Mouse (Mus musculus): ENCODE data around the gene Zdhhc3.

The Zdhhc3 gene

GRCm38 (mm10) chr9:123112805-123113521, at the start of gene Zdhhc3, which contains the start of gene Exosc7:
Zdhhc3 (minus strand) TSS chr9:123113205.
Exosc7 (plus strand) TSS chr9:123113215.
- DNase-seq, result peak; percentile 64 to 66

- no peak for DNase-seq
These were observed 48.8 kb upstream of the Zdhhc3 start for GRCm38 (mm10) chr9:123161792-123162191.

- no peak for DNase-seq
These were observed 46.3 kb upstream of the Zdhhc3 start for GRCm38 (mm10) chr9:123159330-123159729.

GRCm38 (mm10) chr9:123158125-123158836, 45.3 kb upstream of the Zdhhc3 start:
- no peak for DNase-seq

- no peak for DNase-seq
These were observed 44.7 kb upstream of the Zdhhc3 start for GRCm38 (mm10) chr9:123157699-123158098.

GRCm38 (mm10) chr9:123156910-123157361, 43.9 kb upstream of the Zdhhc3 start:
- DNase-seq, result peak; percentile 49 to 70

GRCm38 (mm10) chr9:123153121-123153520, 40.1 kb upstream of the Zdhhc3 start:
- DNase-seq, result no peak

- no peak for DNase-seq
These were observed 39.0 kb upstream of the Zdhhc3 start for GRCm38 (mm10) chr9:123152026-123152425.

- no peak for DNase-seq
These were observed 38.6 kb upstream of the Zdhhc3 start for GRCm38 (mm10) chr9:123151561-123151960.

- DNase-seq, result no peak
These were observed 37.4 kb upstream of the Zdhhc3 start, which contains the start of gene Clec3b for GRCm38 (mm10) chr9:123150241-123151020. Clec3b (plus strand) TSS chr9:123150946.

GRCm38 (mm10) chr9:123148430-123148829, 35.4 kb upstream of the Zdhhc3 start:
- DNase-seq, result no peak

- DNase-seq, result no peak
These were observed 27.0 kb upstream of the Zdhhc3 start for GRCm38 (mm10) chr9:123139887-123140614.

- no peak for DNase-seq
These were observed 26.0 kb upstream of the Zdhhc3 start for GRCm38 (mm10) chr9:123138891-123139474.

- no peak for DNase-seq
These were observed 24.1 kb upstream of the Zdhhc3 start for GRCm38 (mm10) chr9:123136953-123137682.

- no peak for DNase-seq
These were observed 20.0 kb upstream of the Zdhhc3 start for GRCm38 (mm10) chr9:123132994-123133393.

GRCm38 (mm10) chr9:123127663-123128062, 14.7 kb upstream of the Zdhhc3 start:
- no peak for DNase-seq

GRCm38 (mm10) chr9:123124413-123124981, 11.5 kb upstream of the Zdhhc3 start:
- no peak for DNase-seq

- DNase-seq, result no peak
These were observed 10.8 kb upstream of the Zdhhc3 start for GRCm38 (mm10) chr9:123123571-123124412.

- DNase-seq, result no peak
These were observed 10.0 kb upstream of the Zdhhc3 start for GRCm38 (mm10) chr9:123123017-123123416.

- no peak for DNase-seq
These were observed 2.6 kb upstream of the Zdhhc3 start for GRCm38 (mm10) chr9:123115566-123115965.
